Mouse (Mus musculus) megakaryocyte, embryonic 14.5 days (primary cell): ENCODE measurements at regions not wholly inside any gene's neighbourhood (a gene's known extent, or its start where the extent isn't known, plus 50 kb on each side); places are given as distances from the start of the nearest gene placed in this dataset.

Source experiments
- FLI1 ChIP-seq: IDR thresholded peaks from 2 replicates; pipeline ENCODE4 v1.6.1; 2012; ENCODE audit warnings: low read length, inconsistent platforms, mixed read lengths
- GATA1 ChIP-seq: IDR thresholded peaks from 3 replicates; pipeline ENCODE4 v1.6.1; 2012; ENCODE audit warnings: mixed read lengths, low read length, inconsistent platforms, borderline replicate concordance

GRCm38 (mm10) chr6:94778797-94779196 is 78.8 kb upstream of the Lrig1 start:
- no peak for TF ChIP-seq GATA1
- TF ChIP-seq FLI1: no peak
